Mouse (Mus musculus) lung, postnatal 0 days (tissue): ENCODE results near the gene Hlcs.

Experiments
- CTCF ChIP-seq: IDR thresholded peaks from 2 replicates; pipeline ENCODE4 v1.5.1; 2016; ENCODE audit warnings: antibody characterized with exemption, mild to moderate bottlenecking
- EP300 ChIP-seq: IDR thresholded peaks from 2 replicates; pipeline ENCODE4 v1.6.1; 2016; ENCODE audit warnings: antibody characterized with exemption, mild to moderate bottlenecking, control low read depth

- TF ChIP-seq CTCF = no peak
- TF ChIP-seq EP300 = no peak
Observed at GRCm38 (mm10) chr16:94237130-94237484, 76.3 kb downstream of the Hlcs start.
